Mouse (Mus musculus) MEL (cell line): ENCODE data around the gene Stra8. TPM values are rescaled to one million over a fixed set of nuclear protein-coding genes. Genes with fewer than 3 reads are reported as not detected.
A peak's percentile ranks its signal among the peaks of the same experiment; 100 is the strongest.

Source experiments
- DNase-seq: peaks from one replicate; pipeline ENCODE4 v3.0.0; 2011; ENCODE audit warnings: low read depth, low spot score
- H3K27ac ChIP-seq: 2 replicates; pipeline ENCODE4 v1.5.1; 2012; ENCODE audit warnings: low read depth, mild to moderate bottlenecking, control low read depth, low read length, moderate library complexity; ENCODE audit not compliant: control insufficient read depth
- H3K27me3 ChIP-seq, 2 experiments: fragments of 150-350 bp in 1 of 2; sonication (generic) in 1 of 2; 2 replicates each; pipeline ENCODE4 v1.6.1; 2012; ENCODE audit warnings: low read length in 2 of 2, mild to moderate bottlenecking in 2 of 2, improper control_type of control experiment in 1 of 2, moderate library complexity in 1 of 2; ENCODE audit not compliant: insufficient read depth in 2 of 2, control insufficient read depth in 1 of 2
- H3K36me3 ChIP-seq, 2 experiments: 2 replicates each; pipeline ENCODE4 v1.6.1; 2012 to 2014; ENCODE audit warnings: low read length in 2 of 2, improper control_type of control experiment in 1 of 2, inconsistent platforms in 1 of 2, mild to moderate bottlenecking in 1 of 2; ENCODE audit not compliant: insufficient read depth in 2 of 2, control insufficient read depth in 1 of 2
- H3K4me1 ChIP-seq, 2 experiments: fragments of 150-350 bp in 1 of 2; sonication (generic) in 1 of 2; 2 replicates each; pipeline ENCODE4 v1.6.1; 2012; ENCODE audit warnings: low read length in 2 of 2, improper control_type of control experiment in 1 of 2, mild to moderate bottlenecking in 1 of 2; ENCODE audit not compliant: insufficient read depth in 2 of 2, control insufficient read depth in 1 of 2
- H3K4me3 ChIP-seq, 2 experiments: fragments of 150-350 bp in 1 of 2; sonication (generic) in 1 of 2; 2 replicates each; pipeline ENCODE4 v1.5.1; 2012; ENCODE audit warnings: low read depth in 2 of 2, low read length in 2 of 2, mild to moderate bottlenecking in 2 of 2, moderate library complexity in 2 of 2, control low read depth in 1 of 2, improper control_type of control experiment in 1 of 2; ENCODE audit not compliant: control insufficient read depth in 1 of 2, insufficient read depth in 1 of 2
- H3K79me2 ChIP-seq: 2 replicates; pipeline ENCODE4 v1.6.1; 2012; ENCODE audit warnings: mild to moderate bottlenecking, low read length, moderate library complexity; ENCODE audit not compliant: control insufficient read depth, poor library complexity, insufficient read depth
- H3K9ac ChIP-seq: 2 replicates; pipeline ENCODE4 v1.6.1; 2012; ENCODE audit warnings: low read depth, mild to moderate bottlenecking, control low read depth, low read length, moderate library complexity; ENCODE audit not compliant: control insufficient read depth, poor library complexity, severe bottlenecking
- H3K9me3 ChIP-seq: fragments of 150-350 bp; sonication (generic); replicated peaks from 2 replicates; pipeline ENCODE4 v1.6.1; 2012; ENCODE audit warnings: mild to moderate bottlenecking, low read length, improper control_type of control experiment, moderate library complexity; ENCODE audit not compliant: insufficient read depth
- CHD1 ChIP-seq: IDR thresholded peaks from 2 replicates; pipeline ENCODE4 v1.6.1; 2012; ENCODE audit warnings: low read depth, mild to moderate bottlenecking, inconsistent platforms, low read length, improper control_type of control experiment
- CHD2 ChIP-seq: IDR thresholded peaks from 2 replicates; pipeline ENCODE4 v1.6.1; 2011; ENCODE audit warnings: low read length, improper control_type of control experiment
- CTCF ChIP-seq, 3 experiments: IDR thresholded peaks in 2 of 3; conservative IDR thresholded peaks in 1 of 3; 2 replicates each; pipeline ENCODE4 v1.5.1; 2011 to 2012; ENCODE audit warnings: low read length in 3 of 3, low read depth in 2 of 3, mild to moderate bottlenecking in 2 of 3, improper control_type of control experiment in 1 of 3, inconsistent platforms in 1 of 3, mixed read lengths in 1 of 3, moderate library complexity in 1 of 3; ENCODE audit not compliant: control insufficient read depth in 1 of 3, insufficient read depth in 1 of 3, poor library complexity in 1 of 3, severe bottlenecking in 1 of 3
- E2F4 ChIP-seq: IDR thresholded peaks from 2 replicates; pipeline ENCODE4 v1.6.1; 2011; ENCODE audit warnings: low read depth, low read length, improper control_type of control experiment, borderline replicate concordance
- EP300 ChIP-seq, 2 experiments: IDR thresholded peaks; 2 replicates each; pipeline ENCODE4 v1.6.1; 2011; ENCODE audit warnings: improper control_type of control experiment in 2 of 2, low read length in 2 of 2, low read depth in 1 of 2, mild to moderate bottlenecking in 1 of 2
- ETS1 ChIP-seq: IDR thresholded peaks from 2 replicates; pipeline ENCODE4 v1.6.1; 2012; ENCODE audit warnings: low read depth, mild to moderate bottlenecking, inconsistent platforms, low read length, improper control_type of control experiment, moderate library complexity
- GABPA ChIP-seq: IDR thresholded peaks from 2 replicates; pipeline ENCODE4 v1.6.1; 2012; ENCODE audit warnings: low read depth, mild to moderate bottlenecking, inconsistent platforms, low read length, improper control_type of control experiment, moderate library complexity
- HCFC1 ChIP-seq: IDR thresholded peaks from 2 replicates; pipeline ENCODE4 v1.6.1; 2012; ENCODE audit warnings: low read depth, mild to moderate bottlenecking, inconsistent platforms, low read length, improper control_type of control experiment, moderate library complexity
- JUND ChIP-seq: IDR thresholded peaks from 2 replicates; pipeline ENCODE4 v1.6.1; 2011; ENCODE audit warnings: low read depth, mild to moderate bottlenecking, improper control_type of control experiment, low read length
- MAFK ChIP-seq: IDR thresholded peaks from 2 replicates; pipeline ENCODE4 v1.6.1; 2011; ENCODE audit warnings: low read depth, mild to moderate bottlenecking, low read length, improper control_type of control experiment, borderline replicate concordance
- MAX ChIP-seq: IDR thresholded peaks from 2 replicates; pipeline ENCODE4 v1.6.1; 2011; ENCODE audit warnings: low read length, improper control_type of control experiment
- MAZ ChIP-seq: IDR thresholded peaks from 2 replicates; pipeline ENCODE4 v1.6.1; 2012; ENCODE audit warnings: low read depth, mild to moderate bottlenecking, inconsistent platforms, low read length, improper control_type of control experiment
- MEF2A ChIP-seq: IDR thresholded peaks from 2 replicates; pipeline ENCODE4 v1.6.1; 2014; ENCODE audit warnings: low read depth, mild to moderate bottlenecking, inconsistent platforms, low read length, improper control_type of control experiment; ENCODE audit not compliant: poor library complexity, insufficient replicate concordance, severe bottlenecking; ENCODE audit errors: extremely low read depth
- MXI1 ChIP-seq: IDR thresholded peaks from 2 replicates; pipeline ENCODE4 v1.6.1; 2011; ENCODE audit warnings: mild to moderate bottlenecking, low read depth, low read length, improper control_type of control experiment
- RCOR1 ChIP-seq: IDR thresholded peaks from 2 replicates; pipeline ENCODE4 v1.6.1; 2012; ENCODE audit warnings: low read depth, mild to moderate bottlenecking, inconsistent platforms, low read length, improper control_type of control experiment
- TAL1 ChIP-seq: IDR thresholded peaks from 2 replicates; pipeline ENCODE4 v1.6.1; 2012; ENCODE audit warnings: mild to moderate bottlenecking, inconsistent platforms, low read length, moderate library complexity, mixed read lengths
- TBP ChIP-seq: IDR thresholded peaks from 2 replicates; pipeline ENCODE4 v1.8.0; 2011; ENCODE audit warnings: low read depth, low read length, improper control_type of control experiment
- TCF12 ChIP-seq: IDR thresholded peaks from 2 replicates; pipeline ENCODE4 v1.6.1; 2014; ENCODE audit warnings: low read depth, mild to moderate bottlenecking, inconsistent platforms, low read length, improper control_type of control experiment, moderate library complexity
- USF1 ChIP-seq: IDR thresholded peaks from 2 replicates; pipeline ENCODE4 v1.6.1; 2014; ENCODE audit warnings: low read depth, mild to moderate bottlenecking, inconsistent platforms, low read length, improper control_type of control experiment, moderate library complexity
- ZC3H11A ChIP-seq: IDR thresholded peaks from 2 replicates; pipeline ENCODE4 v1.6.1; 2012; ENCODE audit warnings: low read depth, mild to moderate bottlenecking, inconsistent platforms, low read length, improper control_type of control experiment
- ZKSCAN1 ChIP-seq: IDR thresholded peaks from 2 replicates; pipeline ENCODE4 v1.6.1; 2012; ENCODE audit warnings: low read depth, mild to moderate bottlenecking, inconsistent platforms, low read length, improper control_type of control experiment, moderate library complexity
- ZMIZ1 ChIP-seq: IDR thresholded peaks from 2 replicates; pipeline ENCODE4 v1.6.1; 2012; ENCODE audit warnings: low read depth, mild to moderate bottlenecking, inconsistent platforms, low read length, improper control_type of control experiment, moderate library complexity
- polyA plus RNA-seq, 2 experiments: library from polyadenylated mRNA; stranded (reverse) in 1 of 2; unstranded in 1 of 2; fragments of >175 nt in 1 of 2; fragments of >200 nt in 1 of 2; gene quantifications; 2 replicates each; pipeline versions ENCODE4 v1.2.1 to v1.2.4; 2012; ENCODE audit warnings: low replicate concordance in 2 of 2, low read depth in 1 of 2; ENCODE audit not compliant: insufficient read length in 2 of 2, insufficient read depth in 1 of 2, missing spikeins in 1 of 2
- total RNA-seq: library from RNA; depleted of rRNA; stranded (reverse); fragments of 300-350 nt; gene quantifications from 2 replicates; pipeline ENCODE4 v1.2.3, GENCODE M21; 2012

Gene Stra8
- total and polyA plus RNA-seq, 3 experiments = not detected

DNA sequence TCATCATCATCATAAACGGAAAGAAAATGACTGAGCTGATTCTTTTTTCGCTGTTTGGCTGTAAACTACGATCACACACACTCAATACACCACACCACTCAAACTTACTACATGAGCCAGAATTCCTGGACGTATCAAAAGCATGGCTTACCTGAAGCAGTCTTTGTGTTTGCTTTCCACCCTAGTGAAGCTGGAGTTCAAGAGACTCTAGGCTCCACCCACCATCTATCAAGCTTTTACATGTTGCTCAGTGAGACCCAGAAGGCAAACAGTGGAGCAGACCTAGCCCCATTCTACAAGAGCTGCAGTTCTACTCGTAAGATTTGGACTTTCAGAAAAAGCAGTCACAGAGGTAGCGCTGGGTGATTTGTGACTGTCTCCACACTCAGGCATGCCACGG, 17.4 kb upstream of the Stra8 start:
- Histone ChIP-seq H3K9ac (no peak overlapping the region), H3K4me1 (peaks cover 4 to 35% of the 10 kb centered on the region in 2 experiments), H3K27ac (no peak overlapping the region), H3K36me3 (peaks cover 0 to 24% of the 10 kb centered on the region in 2 experiments; a peak in 3 of 4 replicates), H3K9me3 (no peaks in the 10 kb centered on the region), H3K27me3 (no peaks in the 10 kb centered on the region), H3K79me2 (no peaks in the 10 kb centered on the region; the same call in 1 of the 2 replicates), H3K4me3 (no peak overlapping the region)
- DNase-seq = no peak
- TF ChIP-seq CTCF (IDR thresholded peaks at IDR 0.05 in 2 of 3, conservative IDR thresholded peaks at IDR 0.05 in 1 of 3; ENCODE audit: control insufficient read depth in 1 of 3, insufficient read depth in 1 of 3, low read depth in 2 of 3, low read length in 3 of 3, poor library complexity in 1 of 3, severe bottlenecking in 1 of 3) (no peak), MAZ (no peak), ZC3H11A (no peak), CHD1 (no peak)

DNA sequence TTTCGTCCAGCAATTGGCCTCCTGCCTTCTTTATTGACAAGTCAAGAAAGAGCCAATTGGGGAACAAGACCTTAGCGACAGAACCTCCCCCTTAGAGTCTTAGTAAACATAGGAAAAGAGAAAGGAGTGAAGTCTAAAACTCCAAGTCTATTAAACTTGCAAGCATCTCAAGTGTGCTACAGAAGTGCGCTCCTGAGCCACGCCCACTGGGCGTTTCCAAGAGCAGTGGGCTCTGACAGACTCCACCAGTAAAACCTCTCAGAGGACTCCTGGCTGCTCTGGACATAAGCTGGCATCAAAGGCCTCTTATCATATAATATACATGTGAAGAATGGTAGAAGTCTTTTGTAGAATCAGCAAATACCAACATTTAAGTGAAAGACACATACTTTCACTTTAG, 16.5 kb upstream of the Stra8 start:
- DNase-seq = peak; percentile 31
- no peak overlapping the region for H3K4me3 ChIP-seq
- no peak overlapping the region for H3K9ac ChIP-seq
- peaks cover 0 to 31% of the 10 kb centered on the region in 2 experiments; a peak in 3 of 4 replicates for H3K36me3 ChIP-seq
- peaks cover 4 to 41% of the 10 kb centered on the region in 2 experiments for H3K4me1 ChIP-seq
- H3K9me3 ChIP-seq = no peaks in the 10 kb centered on the region
- no peaks in the 10 kb centered on the region; the same call in 1 of the 2 replicates for H3K79me2 ChIP-seq
- no peaks in the 10 kb centered on the region for H3K27me3 ChIP-seq
- no peak overlapping the region for H3K27ac ChIP-seq
- TF ChIP-seq MXI1 (no peak), MAFK (no peak), MEF2A (no peak), TCF12 (no peak), MAX (no peak), ETS1 (no peak), CHD2 (no peak), JUND (no peak), EP300 (IDR thresholded peaks at IDR 0.05; ENCODE audit: low read depth in 1 of 2, low read length in 2 of 2) (no peak), ZMIZ1 (no peak), RCOR1 (no peak), HCFC1 (no peak), TBP (no peak), E2F4 (no peak), TAL1 (no peak), USF1 (no peak), MAZ (no peak), CHD1 (no peak), ZKSCAN1 (no peak), GABPA (no peak)
